Mouse (Mus musculus) adipocyte (in vitro differentiated cells): Measurements from ENCODE around the gene Ccdc88c.

Experiments used
- DNase-seq: peaks from one replicate; pipeline ENCODE4 v3.0.0-alpha.2; 2016; ENCODE audit warnings: low spot score

The Ccdc88c gene

DNA sequence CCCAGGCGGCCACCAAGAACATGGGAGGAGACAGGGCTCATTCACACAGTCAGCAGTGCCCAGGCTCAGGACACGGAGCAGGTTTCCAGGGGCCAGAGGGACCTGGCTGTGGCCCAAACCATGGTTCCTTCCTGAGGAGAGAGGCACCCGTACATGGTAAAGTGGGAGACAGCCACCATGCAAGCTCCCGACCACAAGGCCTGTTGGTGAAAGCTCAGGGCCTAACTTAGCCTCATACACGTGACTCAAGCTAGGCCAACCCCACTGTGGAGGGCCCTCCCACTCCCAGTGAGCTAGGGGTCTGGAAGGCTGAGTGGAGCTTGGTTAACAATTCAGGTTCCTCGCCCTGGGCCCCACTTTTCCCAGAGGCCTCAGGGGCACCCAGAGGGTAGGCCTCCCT lies 150.9 kb downstream of the Ccdc88c start:
- DNase-seq, result no peak

DNA sequence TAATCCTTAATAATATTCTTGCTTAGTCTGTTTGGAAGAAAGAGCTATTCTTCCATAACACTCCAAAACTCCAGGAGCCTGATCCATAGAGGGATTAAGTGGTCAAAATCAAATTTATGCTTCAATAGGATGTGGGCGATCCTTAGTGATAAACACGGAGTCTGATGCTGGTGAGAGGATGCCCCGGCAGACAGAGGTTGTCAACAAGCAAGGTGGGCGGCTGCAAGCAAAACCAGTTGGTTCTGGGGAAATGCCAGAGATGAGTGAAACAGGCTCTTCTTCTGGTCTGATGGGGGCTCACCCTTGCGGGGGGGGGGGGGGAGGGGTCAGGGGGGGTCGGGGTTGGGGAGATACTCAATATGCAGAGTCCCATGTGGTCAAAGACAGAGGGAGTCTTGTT lies 152.9 kb downstream of the Ccdc88c start:
- no peak for DNase-seq

DNA sequence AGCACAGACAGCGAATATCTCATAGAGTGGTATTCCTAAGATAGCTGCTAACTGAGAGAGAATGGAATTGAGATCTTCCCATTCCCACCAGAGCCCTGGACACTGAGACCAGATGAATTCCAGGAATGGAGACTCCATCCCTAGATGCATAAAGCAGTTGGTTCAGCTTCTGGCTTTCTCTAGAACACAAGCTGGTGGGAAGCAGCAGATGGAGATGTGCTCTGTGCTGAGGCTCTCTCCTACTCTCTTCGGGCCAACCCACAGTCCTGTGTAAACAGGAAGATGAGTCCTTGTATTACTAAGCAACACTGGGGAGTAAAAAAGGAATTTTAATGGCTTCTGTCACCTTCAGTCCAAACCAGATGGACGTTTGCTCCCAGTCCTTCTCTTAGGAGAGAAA lies 153.3 kb downstream of the Ccdc88c start:
- no peak for DNase-seq

DNA sequence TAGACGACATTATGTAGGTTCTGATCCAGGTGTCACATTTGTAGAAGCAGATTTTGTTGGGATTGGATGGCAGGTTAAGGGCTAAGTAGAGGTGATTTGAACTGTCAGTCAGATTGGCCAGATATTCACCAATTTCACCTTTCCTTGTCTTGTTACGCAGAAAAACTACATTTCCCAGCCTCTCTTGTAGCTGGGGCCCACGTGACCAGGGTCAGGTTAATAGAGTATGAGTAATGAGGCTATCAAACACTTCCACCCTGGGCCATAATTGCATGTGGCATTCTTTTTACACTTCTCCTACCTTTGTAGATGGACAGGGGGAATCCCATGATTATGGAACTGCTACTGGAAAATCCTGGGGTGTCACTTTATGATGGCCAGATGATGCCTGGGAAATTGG lies 155.2 kb downstream of the Ccdc88c start:
- no peak for DNase-seq

DNA sequence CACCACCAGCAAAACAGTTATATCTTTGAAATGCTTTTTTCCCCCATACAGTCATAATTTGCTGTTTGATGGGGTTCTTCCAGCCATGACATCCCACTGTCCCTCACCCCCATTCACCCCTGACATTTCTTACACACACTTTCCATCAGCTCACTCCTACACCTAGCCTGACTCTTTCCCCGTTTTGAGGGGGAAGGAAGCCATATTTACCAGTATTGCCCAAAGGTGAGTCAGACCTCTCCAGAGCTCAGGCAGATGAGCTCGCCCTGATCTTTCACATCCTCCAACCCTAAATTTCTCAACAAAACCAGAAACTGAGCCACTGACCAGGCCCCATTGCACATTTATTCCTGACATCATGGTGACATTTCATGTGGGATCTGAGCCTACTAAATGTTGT lies 157.0 kb downstream of the Ccdc88c start:
- DNase-seq, result no peak

DNA sequence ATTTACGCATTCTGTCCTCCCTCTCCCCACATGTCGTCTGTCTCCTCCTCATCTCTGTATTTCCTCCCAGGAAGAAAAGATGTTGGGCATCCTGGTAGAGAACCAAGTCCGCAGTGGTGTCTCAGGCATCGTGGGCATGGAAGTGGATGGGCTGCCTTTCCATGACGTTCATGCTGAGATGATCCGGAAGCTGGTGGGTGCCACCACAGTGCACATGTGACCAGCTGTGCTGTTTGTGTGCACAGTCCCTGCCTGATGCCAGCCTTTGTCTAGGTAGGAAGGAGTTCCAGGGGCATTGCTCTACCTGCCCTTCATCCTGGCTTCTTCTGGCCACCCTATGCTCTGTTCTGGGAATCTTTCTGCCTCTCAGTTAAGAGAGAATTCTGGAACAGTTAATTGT lies 157.6 kb downstream of the Ccdc88c start:
- DNase-seq, result no peak

DNA sequence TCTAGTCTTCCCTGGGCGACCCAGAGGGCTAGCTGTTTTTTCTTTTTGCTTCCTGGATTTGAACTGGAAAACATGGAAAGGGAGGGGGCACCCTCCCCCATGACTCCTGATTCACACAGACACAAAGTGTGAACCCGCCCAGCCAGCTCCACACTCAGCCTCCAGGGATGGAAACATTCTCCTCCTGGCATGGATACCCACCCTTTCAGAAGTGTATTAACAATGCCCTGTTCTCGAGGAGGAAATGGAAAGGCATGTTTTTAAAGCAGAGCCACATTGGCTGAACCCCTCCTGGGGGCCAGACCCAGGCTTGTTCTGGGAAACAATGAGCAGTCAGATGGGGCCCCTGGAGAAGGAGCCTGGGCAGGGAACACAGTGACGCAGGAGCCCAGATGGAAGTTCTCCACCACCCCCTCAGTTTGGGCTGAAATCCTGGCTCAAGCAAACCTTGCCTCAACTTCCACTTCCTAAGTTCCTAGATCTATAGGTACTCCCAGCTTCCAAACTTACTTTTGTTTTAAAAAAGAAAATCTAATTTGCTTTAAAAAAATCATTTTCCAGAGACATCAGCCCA lies 160.7 kb downstream of the Ccdc88c start:
- no peak for DNase-seq

DNA sequence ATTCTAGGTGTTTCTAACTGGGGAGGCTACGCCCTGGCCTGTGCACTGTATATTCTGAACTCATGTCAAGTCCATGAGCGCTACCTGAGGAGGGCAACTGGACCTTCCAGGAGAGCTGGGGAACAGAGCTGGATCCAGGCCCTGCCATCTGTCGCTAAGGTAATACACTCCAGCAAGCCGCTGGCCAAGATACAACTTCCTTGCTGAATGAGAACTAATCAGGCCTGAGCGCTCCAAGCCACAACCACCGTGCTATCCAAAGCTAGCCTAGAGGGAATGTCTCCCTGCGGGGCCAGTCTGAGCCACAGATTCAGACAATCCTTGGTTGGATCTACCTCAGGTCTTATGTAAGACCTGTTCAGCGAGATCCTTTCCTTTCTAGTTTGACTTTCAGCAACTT lies 161.8 kb downstream of the Ccdc88c start:
- no peak for DNase-seq

DNA sequence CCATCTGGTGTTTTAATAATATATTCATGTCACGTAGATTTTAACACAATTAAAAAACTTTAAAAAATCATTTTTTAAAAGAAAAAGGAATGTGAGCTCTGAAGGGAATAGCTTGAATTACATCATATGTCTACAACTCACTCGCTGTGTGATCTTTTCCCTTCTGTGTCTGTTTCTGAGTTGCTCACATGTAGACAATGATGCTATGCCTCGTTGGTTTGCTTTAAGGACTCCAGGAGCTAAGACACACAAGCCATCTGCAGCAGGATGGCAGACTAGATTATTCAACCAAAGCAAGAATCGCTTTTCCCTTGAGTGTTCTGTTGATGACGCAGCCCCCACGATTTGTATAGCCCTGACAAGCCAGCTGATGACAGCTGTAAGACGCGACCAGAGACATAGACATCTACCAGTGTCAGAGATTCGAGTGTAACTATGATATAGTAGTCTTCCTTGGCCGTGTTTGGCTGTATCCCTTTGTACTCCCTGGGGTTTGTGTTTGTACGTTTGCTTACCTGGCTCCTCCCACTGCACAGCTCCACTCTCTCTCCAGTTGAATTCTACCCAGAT lies 163.3 kb downstream of the Ccdc88c start:
- no peak for DNase-seq

DNA sequence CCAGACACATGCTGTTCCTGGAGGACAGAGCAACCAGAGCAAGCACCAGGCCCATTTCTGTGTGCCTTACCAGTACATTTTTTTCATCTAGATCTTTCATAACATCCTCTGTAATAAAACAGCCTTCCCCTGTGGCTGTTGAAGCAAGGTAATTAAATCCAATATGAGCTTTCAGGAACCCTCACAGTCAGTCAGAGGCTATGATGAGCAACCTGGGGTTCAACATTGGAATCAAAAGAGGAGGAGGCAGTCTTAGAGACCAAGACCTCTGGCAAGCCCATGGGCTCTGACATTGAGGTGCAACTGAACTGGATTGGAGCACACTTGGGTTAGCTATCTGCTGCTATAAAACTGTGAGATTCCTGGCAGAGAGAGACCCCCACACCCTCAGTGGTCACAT lies 163.8 kb downstream of the Ccdc88c start:
- DNase-seq, result no peak

DNA sequence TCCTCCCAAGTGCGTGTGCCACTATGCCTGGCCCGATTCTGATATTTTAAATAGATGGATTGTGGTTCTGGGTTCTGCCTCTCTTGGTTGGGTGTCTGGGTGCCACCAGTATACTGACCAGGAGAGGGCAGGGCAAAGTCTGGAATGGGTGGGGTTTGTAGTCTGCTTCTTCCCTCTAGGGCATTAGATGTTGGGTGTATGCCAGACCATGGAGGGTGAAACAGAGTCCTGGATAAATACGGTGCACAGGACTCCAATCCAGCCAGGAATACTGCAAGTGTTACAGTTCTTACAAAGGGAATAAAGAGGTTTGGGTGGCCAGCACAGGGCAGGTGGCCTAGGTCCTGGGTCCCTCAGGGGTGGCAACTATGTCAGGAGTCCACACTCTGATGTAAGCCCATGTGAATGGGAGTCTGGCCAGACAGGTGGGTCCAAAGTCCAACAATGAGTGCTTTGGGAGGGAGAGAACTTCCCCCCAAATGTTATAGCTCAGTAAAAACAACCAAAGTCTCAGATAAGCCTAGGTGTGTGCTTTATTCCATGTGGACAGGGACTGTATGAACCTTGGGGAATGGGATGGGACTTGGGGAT lies 165.9 kb downstream of the Ccdc88c start:
- DNase-seq, result no peak

DNA sequence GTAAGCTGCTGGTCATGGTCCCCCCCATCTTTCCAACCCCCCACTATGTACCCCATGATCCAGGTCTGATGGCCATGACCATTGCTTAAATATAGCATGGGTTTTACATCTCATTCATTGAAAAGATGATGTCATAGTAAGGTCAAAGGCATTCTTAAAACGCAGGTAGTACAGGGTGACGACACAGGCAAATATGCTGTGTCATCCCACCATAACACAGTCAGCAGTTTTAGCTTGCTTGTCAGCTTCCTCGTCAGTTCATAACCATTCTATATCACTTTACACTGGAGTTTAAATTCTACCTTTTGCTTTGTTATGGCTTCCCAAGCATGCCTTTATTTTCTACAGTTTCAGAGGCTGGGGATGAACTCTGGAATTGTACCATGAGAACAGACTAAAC lies 166.6 kb downstream of the Ccdc88c start:
- DNase-seq, result no peak
